Mouse (Mus musculus) C2C12 (cell line): ENCODE measurements around the gene Zfp804a. TPM values are rescaled to one million over a fixed set of nuclear protein-coding genes. Genes with fewer than 3 reads are reported as not detected.

Experiments used
- H3K27me3 ChIP-seq: one replicate; pipeline ENCODE4 v1.6.1; 2011; ENCODE audit not compliant: control insufficient read depth, insufficient read depth, insufficient read length
- H3K36me3 ChIP-seq: one replicate; pipeline ENCODE4 v1.6.1; 2011; ENCODE audit not compliant: control insufficient read depth, insufficient read depth
- H3K4me3 ChIP-seq: one replicate; pipeline ENCODE4 v1.5.1; 2011; ENCODE audit warnings: mild to moderate bottlenecking, control low read depth; ENCODE audit not compliant: poor library complexity, insufficient read depth, severe bottlenecking
- H3K79me2 ChIP-seq: one replicate; pipeline ENCODE4 v1.6.1; 2011; ENCODE audit not compliant: control insufficient read depth, insufficient read depth
- H3K79me3 ChIP-seq: one replicate; pipeline ENCODE4 v1.6.1; 2011; ENCODE audit warnings: low read depth, control low read depth
- H3ac ChIP-seq: one replicate; pipeline ENCODE3; 2011; ENCODE audit warnings: low read depth; ENCODE audit not compliant: control insufficient read depth, insufficient read length
- CEBPB ChIP-seq: IDR thresholded peaks from one replicate; pipeline ENCODE4 v1.6.1; 2011; ENCODE audit warnings: low read depth, mild to moderate bottlenecking, control low read depth, moderate library complexity
- CTCF ChIP-seq: IDR thresholded peaks from one replicate; pipeline ENCODE4 v1.5.1; 2011; ENCODE audit not compliant: control insufficient read depth, insufficient read depth, insufficient read length
- FOSL1 ChIP-seq: IDR thresholded peaks from one replicate; pipeline ENCODE4 v1.8.0; 2011; ENCODE audit warnings: mild to moderate bottlenecking, low read length; ENCODE audit not compliant: poor library complexity, insufficient read depth, severe bottlenecking
- MAX ChIP-seq: IDR thresholded peaks from one replicate; pipeline ENCODE4 v1.6.1; 2011; ENCODE audit warnings: mild to moderate bottlenecking, control low read depth
- MYOD1 ChIP-seq: IDR thresholded peaks from one replicate; pipeline ENCODE4 v1.6.1; 2011; ENCODE audit warnings: low read depth; ENCODE audit not compliant: control insufficient read depth, insufficient read length
- MYOG ChIP-seq: IDR thresholded peaks from one replicate; pipeline ENCODE4 v1.6.1; 2011; ENCODE audit not compliant: control insufficient read depth, insufficient read length; ENCODE audit errors: extremely low read depth
- USF1 ChIP-seq: IDR thresholded peaks from one replicate; pipeline ENCODE4 v1.6.1; 2011; ENCODE audit warnings: low read depth, mild to moderate bottlenecking, control low read depth, moderate library complexity
- polyA plus RNA-seq: library from polyadenylated mRNA; unstranded; fragments of >200 nt; fragmentation: generic; extraction: Trizol; gene quantifications from one replicate; pipeline ENCODE4 v1.2.1, GENCODE M21; 2012; ENCODE audit warnings: missing spikeins

Gene Zfp804a
- polyA plus RNA-seq, 1 experiment = 0.01 TPM

GRCm38 (mm10) chr2:82210605-82211004 is 157.6 kb downstream of the Zfp804a start:
- TF ChIP-seq MYOD1 = no peak
- no peak for TF ChIP-seq FOSL1
- no peak for TF ChIP-seq MYOG
- no peak for TF ChIP-seq USF1
- no peak for TF ChIP-seq MAX
- no peak for TF ChIP-seq CEBPB
- TF ChIP-seq CTCF = no peak
- H3ac ChIP-seq = no peak overlapping the region
- no peaks in the 10 kb centered on the region for H3K79me2 ChIP-seq
- H3K36me3 ChIP-seq = no peaks in the 10 kb centered on the region
- H3K4me3 ChIP-seq = no peak overlapping the region
- H3K27me3 ChIP-seq = no peaks in the 10 kb centered on the region
- no peaks in the 10 kb centered on the region for H3K79me3 ChIP-seq

GRCm38 (mm10) chr2:82211972-82212371 is 158.9 kb downstream of the Zfp804a start:
- Histone ChIP-seq H3K27me3 (no peaks in the 10 kb centered on the region), H3ac (no peak overlapping the region), H3K4me3 (no peak overlapping the region), H3K79me2 (no peaks in the 10 kb centered on the region), H3K36me3 (no peaks in the 10 kb centered on the region), H3K79me3 (no peaks in the 10 kb centered on the region)
- TF ChIP-seq CEBPB (no peak), MYOD1 (no peak), CTCF (no peak), USF1 (no peak), FOSL1 (no peak), MYOG (no peak), MAX (no peak)

- Histone ChIP-seq H3K27me3 (no peaks in the 10 kb centered on the region), H3K79me3 (no peaks in the 10 kb centered on the region), H3K36me3 (no peaks in the 10 kb centered on the region), H3ac (no peak overlapping the region), H3K4me3 (no peak overlapping the region), H3K79me2 (no peaks in the 10 kb centered on the region)
- TF ChIP-seq MYOG (no peak), CEBPB (no peak), FOSL1 (no peak)
Observed at GRCm38 (mm10) chr2:82217873-82218272, 164.9 kb downstream of the Zfp804a start.

DNA sequence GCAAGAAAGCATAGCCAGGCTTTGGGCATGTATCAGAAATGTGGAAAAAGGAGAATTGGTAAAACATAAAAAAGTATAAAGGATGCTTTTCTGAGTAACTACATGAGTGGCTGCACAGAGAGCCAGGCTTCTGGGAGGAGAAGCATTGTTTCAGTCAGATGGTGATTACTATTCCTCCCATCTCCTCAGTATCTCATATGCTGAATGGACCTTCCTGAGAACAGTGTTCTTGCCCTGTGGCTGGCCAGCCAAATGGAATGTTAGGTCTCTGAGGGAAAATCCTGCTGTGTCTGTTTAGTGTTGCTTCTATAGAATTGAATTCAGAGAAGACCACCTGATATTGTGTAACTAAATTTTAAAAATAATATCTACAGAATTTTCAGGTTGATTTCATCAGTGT is 193.0 kb downstream of the Zfp804a start:
- Histone ChIP-seq H3K79me2 (no peaks in the 10 kb centered on the region), H3K79me3 (no peaks in the 10 kb centered on the region), H3ac (no peak overlapping the region), H3K36me3 (no peaks in the 10 kb centered on the region), H3K27me3 (no peaks in the 10 kb centered on the region), H3K4me3 (no peak overlapping the region)
- no peak for TF ChIP-seq FOSL1
- TF ChIP-seq CEBPB = no peak
- no peak for TF ChIP-seq MYOG
- TF ChIP-seq USF1 = no peak
- TF ChIP-seq CTCF = no peak
- no peak for TF ChIP-seq MAX
- no peak for TF ChIP-seq MYOD1

DNA sequence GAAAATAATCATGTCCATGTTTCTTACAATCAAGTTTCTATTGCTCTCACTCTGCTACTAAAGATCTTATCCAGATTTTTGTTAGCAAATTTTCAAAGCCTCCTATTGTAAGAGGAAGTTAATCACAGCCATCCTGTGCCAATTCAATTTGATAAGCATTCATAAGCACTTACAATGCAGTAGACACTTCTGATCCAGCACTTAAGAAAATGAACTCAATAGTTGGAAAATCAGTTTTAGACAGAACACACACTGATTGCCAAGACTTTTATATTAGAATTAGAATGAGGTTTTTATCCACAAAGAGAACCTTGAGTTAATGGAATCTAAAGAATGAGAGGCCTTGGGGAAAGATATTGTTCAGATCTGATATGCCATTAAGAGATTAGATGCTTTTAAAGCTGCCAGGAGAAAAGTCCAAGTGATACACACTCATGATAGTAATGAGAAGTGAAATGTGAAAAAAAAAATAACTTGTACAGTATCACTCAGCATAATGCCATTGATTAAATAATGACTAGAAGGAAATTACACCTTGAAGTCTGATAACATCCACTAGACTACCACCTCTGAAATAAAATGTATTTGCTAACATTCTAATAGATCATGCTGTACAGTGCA is 194.0 kb downstream of the Zfp804a start:
- H3K36me3 ChIP-seq = no peaks in the 10 kb centered on the region
- H3ac ChIP-seq = no peak overlapping the region
- no peaks in the 10 kb centered on the region for H3K79me2 ChIP-seq
- H3K79me3 ChIP-seq = no peaks in the 10 kb centered on the region
- no peak for TF ChIP-seq USF1
- no peak for TF ChIP-seq MAX
- no peak for TF ChIP-seq MYOD1
- no peak for TF ChIP-seq CEBPB
- TF ChIP-seq MYOG = no peak
- no peak for TF ChIP-seq CTCF
- TF ChIP-seq FOSL1 = no peak
- no peak overlapping the region for H3K4me3 ChIP-seq
- no peaks in the 10 kb centered on the region for H3K27me3 ChIP-seq

- Histone ChIP-seq H3K27me3 (no peaks in the 10 kb centered on the region), H3K79me2 (no peaks in the 10 kb centered on the region), H3K36me3 (no peaks in the 10 kb centered on the region), H3K79me3 (no peaks in the 10 kb centered on the region), H3ac (no peak overlapping the region), H3K4me3 (no peak overlapping the region)
- TF ChIP-seq MYOD1 = no peak
Observed at GRCm38 (mm10) chr2:82253382-82253781, 200.4 kb downstream of the Zfp804a start.
